Mouse (Mus musculus) kidney, embryonic 16.5 days (tissue): ENCODE data around the gene Adcy7. TPM values are rescaled to one million over a fixed set of nuclear protein-coding genes. Genes with fewer than 3 reads are reported as not detected.
A peak's percentile ranks its signal among the peaks of the same experiment; 100 is the strongest.

ENCODE experiments used
- ATAC-seq: fragments of 200-750 bp; cut with Nextera tagmentation; 2 replicates; pipeline ENCODE4 v1.8.0; 2017; ENCODE audit warnings: moderate TSS enrichment; ENCODE audit not compliant: low FRiP score, low TSS enrichment
- H3K27ac ChIP-seq: fragments of 300-500 bp; sonication (generic); 2 replicates; pipeline ENCODE4 v1.5.1; 2014; ENCODE audit warnings: low read length
- H3K27me3 ChIP-seq: fragments of 300-500 bp; sonication (generic); 2 replicates; pipeline ENCODE4 v1.6.1; 2014; ENCODE audit warnings: low read length, control low read depth, mixed read lengths; ENCODE audit not compliant: insufficient read depth
- H3K36me3 ChIP-seq: fragments of 300-500 bp; sonication (generic); 2 replicates; pipeline ENCODE4 v1.6.1; 2014; ENCODE audit warnings: low read length, control low read depth, mixed read lengths; ENCODE audit not compliant: insufficient read depth
- H3K4me1 ChIP-seq: fragments of 300-500 bp; sonication (generic); 2 replicates; pipeline ENCODE4 v1.6.1; 2014; ENCODE audit warnings: low read length, control low read depth, mixed read lengths; ENCODE audit not compliant: insufficient read depth
- H3K4me2 ChIP-seq: fragments of 300-500 bp; sonication (generic); replicated peaks from 2 replicates; pipeline ENCODE4 v1.6.1; 2014; ENCODE audit warnings: low read depth, low read length
- H3K4me3 ChIP-seq: fragments of 300-500 bp; sonication (generic); 2 replicates; pipeline ENCODE4 v1.5.1; 2014; ENCODE audit warnings: mild to moderate bottlenecking, low read length
- H3K9ac ChIP-seq: fragments of 300-500 bp; sonication (generic); replicated peaks from 2 replicates; pipeline ENCODE4 v1.6.1; 2014; ENCODE audit warnings: low read length
- H3K9me3 ChIP-seq: fragments of 300-500 bp; sonication (generic); 2 replicates; pipeline ENCODE4 v1.6.1; 2016; ENCODE audit warnings: low read length, control low read depth
- WGBS: fragments of 180-500 bp; shearing (Covaris S2); extraction: QIAGEN DNeasy Blood & Tissue Kit; methylation state at CpG from one replicate; pipeline ENCODE4 v1.1.7; 2014; 5-methylcytosine and 5-hydroxymethylcytosine counted together
- polyA plus RNA-seq: library from polyadenylated mRNA; unstranded; fragments of >200 nt; fragmentation: Nextera tagmentation; extraction: Ambion mirVana; gene quantifications from 2 replicates; pipeline ENCODE4 v1.2.1, GENCODE M21; 2015

Adcy7 gene
- polyA plus RNA-seq, 1 experiment from 2014 or later = 3.7 TPM

GRCm38 (mm10) chr8:88339887-88340695 is 67.9 kb downstream of the Adcy7 start:
- Histone ChIP-seq H3K4me1 (no peaks in the 10 kb centered on the region), H3K9ac (no peak overlapping the region), H3K36me3 (peaks cover 67% of the 10 kb centered on the region), H3K9me3 (no peaks in the 10 kb centered on the region), H3K27me3 (no peaks in the 10 kb centered on the region), H3K4me2 (no peak overlapping the region), H3K27ac (no peak overlapping the region), H3K4me3 (no peak overlapping the region)
- no peak for ATAC-seq
- WGBS = 88% methylated on average over 2 of the region's 2 CpGs

GRCm38 (mm10) chr8:88342026-88342425 is 69.8 kb downstream of the Adcy7 start:
- H3K4me1 ChIP-seq = no peaks in the 10 kb centered on the region
- H3K36me3 ChIP-seq = peaks cover 70% of the 10 kb centered on the region
- no peaks in the 10 kb centered on the region for H3K27me3 ChIP-seq
- H3K9me3 ChIP-seq = no peaks in the 10 kb centered on the region
- H3K4me2 ChIP-seq = no peak overlapping the region
- no peak overlapping the region for H3K4me3 ChIP-seq
- no peak overlapping the region for H3K27ac ChIP-seq
- ATAC-seq = no peak
- 95% methylated on average over 4 of the region's 4 CpGs for WGBS
- H3K9ac ChIP-seq = no peak overlapping the region

GRCm38 (mm10) chr8:88349046-88349445 is 76.8 kb downstream of the Adcy7 start:
- Histone ChIP-seq H3K9me3 (no peaks in the 10 kb centered on the region), H3K4me1 (no peaks in the 10 kb centered on the region), H3K4me2 (no peak overlapping the region), H3K9ac (no peak overlapping the region), H3K36me3 (peaks cover 75% of the 10 kb centered on the region), H3K4me3 (no peak overlapping the region), H3K27ac (no peak overlapping the region), H3K27me3 (no peaks in the 10 kb centered on the region)
- no peak for ATAC-seq
- WGBS = 78% methylated on average over 2 of the region's 2 CpGs

GRCm38 (mm10) chr8:88357226-88357933 is 85.2 kb downstream of the Adcy7 start:
- Histone ChIP-seq H3K9me3 (no peaks in the 10 kb centered on the region), H3K4me1 (peaks cover 18% of the 10 kb centered on the region), H3K4me2 (no peak overlapping the region), H3K9ac (no peak overlapping the region), H3K4me3 (no peak overlapping the region), H3K36me3 (peaks cover 57% of the 10 kb centered on the region), H3K27me3 (no peaks in the 10 kb centered on the region), H3K27ac (no peak overlapping the region)
- 77% methylated on average over 5 of the region's 5 CpGs for WGBS
- no peak for ATAC-seq

- Histone ChIP-seq H3K4me3 (no peak overlapping the region), H3K4me2 (no peak overlapping the region), H3K9me3 (no peaks in the 10 kb centered on the region), H3K27ac (no peak overlapping the region), H3K36me3 (peaks cover 51% of the 10 kb centered on the region), H3K4me1 (peaks cover 18% of the 10 kb centered on the region), H3K9ac (no peak overlapping the region), H3K27me3 (no peaks in the 10 kb centered on the region)
- 84% methylated on average over 5 of the region's 5 CpGs for WGBS
- no peak for ATAC-seq
Measured at GRCm38 (mm10) chr8:88357946-88358345, 85.7 kb downstream of the Adcy7 start.

- Histone ChIP-seq H3K36me3 (peaks cover 37% of the 10 kb centered on the region), H3K9me3 (no peaks in the 10 kb centered on the region), H3K27me3 (no peaks in the 10 kb centered on the region), H3K4me1 (peaks cover 18% of the 10 kb centered on the region), H3K4me3 (peak overlapping the region; percentile 97; the same call in 1 of the 2 replicates), H3K9ac (no peak overlapping the region), H3K27ac (no peak overlapping the region), H3K4me2 (peak overlapping the region; percentile 94)
- no peak for ATAC-seq
- WGBS = 50% methylated on average over 2 of the region's 2 CpGs
Measured at GRCm38 (mm10) chr8:88359959-88360358, 87.8 kb downstream of the Adcy7 start.

- no peaks in the 10 kb centered on the region for H3K9me3 ChIP-seq
- ATAC-seq = peak; percentile 69; the same call in 1 of the 2 replicates
- peaks cover 25% of the 10 kb centered on the region for H3K36me3 ChIP-seq
- WGBS = under 1% methylated on average over 31 of the region's 31 CpGs
- peak overlapping the region; percentile 94 for H3K4me2 ChIP-seq
- H3K4me1 ChIP-seq = peaks cover 18% of the 10 kb centered on the region
- peak overlapping the region; percentile 98 for H3K9ac ChIP-seq
- no peaks in the 10 kb centered on the region for H3K27me3 ChIP-seq
- H3K4me3 ChIP-seq = peak overlapping the region; percentile 97
- H3K27ac ChIP-seq = peak overlapping the region; percentile 89
Measured at GRCm38 (mm10) chr8:88361044-88361707, 89.0 kb downstream of the Adcy7 start.

GRCm38 (mm10) chr8:88361708-88362428 is 89.7 kb downstream of the Adcy7 start, which contains the start of gene Brd7:
Brd7 (minus strand) TSS chr8:88362194.
- peak; percentile 91 for ATAC-seq
- peak within 1 kb of the TSS; percentile 98 for H3K9ac ChIP-seq
- peaks cover 18% of the 10 kb centered on the region for H3K4me1 ChIP-seq
- no peaks in the 10 kb centered on the region for H3K27me3 ChIP-seq
- under 1% methylated on average over 80 of the region's 91 CpGs for WGBS
- peak within 1 kb of the TSS; percentile 94 for H3K4me2 ChIP-seq
- H3K27ac ChIP-seq = peak within 1 kb of the TSS; percentile 89
- no peaks in the 10 kb centered on the region for H3K9me3 ChIP-seq
- H3K36me3 ChIP-seq = peaks cover 19% of the 10 kb centered on the region
- H3K4me3 ChIP-seq = peak within 1 kb of the TSS; percentile 97

GRCm38 (mm10) chr8:88362446-88363150 is 90.4 kb downstream of the Adcy7 start:
- 0 out of 2 replicates have a peak overlapping the region, but pooled peaks have one; percentile 55 for H3K27ac ChIP-seq

More at GRCm38 (mm10) chr8:88362446-88363150, 90.4 kb downstream of the Adcy7 start:
- H3K4me1 ChIP-seq = peaks cover 18% of the 10 kb centered on the region
- H3K4me3 ChIP-seq = peak overlapping the region; percentile 97
- no peaks in the 10 kb centered on the region for H3K9me3 ChIP-seq
- H3K27me3 ChIP-seq = no peaks in the 10 kb centered on the region
- peaks cover 14% of the 10 kb centered on the region for H3K36me3 ChIP-seq
- no peak for ATAC-seq
- peak overlapping the region; percentile 76 for H3K9ac ChIP-seq
- 30% methylated on average over 11 of the region's 11 CpGs for WGBS
- H3K4me2 ChIP-seq = peak overlapping the region; percentile 94
